Mouse (Mus musculus) ES-E14 (cell line): ENCODE measurements at regions not wholly inside any gene's neighbourhood (a gene's known extent, or its start where the extent isn't known, plus 50 kb on each side); places are given as distances from the start of the nearest gene placed in this dataset.

Source experiments
- CHD2 ChIP-seq: IDR thresholded peaks from 2 replicates; pipeline ENCODE4 v1.6.1; 2014; ENCODE audit warnings: mild to moderate bottlenecking, low read depth, low read length, inconsistent platforms
- HCFC1 ChIP-seq: IDR thresholded peaks from 2 replicates; pipeline ENCODE4 v1.6.1; 2012; ENCODE audit warnings: low read length, inconsistent platforms, borderline replicate concordance; ENCODE audit not compliant: insufficient read depth
- MAFK ChIP-seq: IDR thresholded peaks from 2 replicates; pipeline ENCODE4 v1.6.1; 2014; ENCODE audit warnings: mild to moderate bottlenecking, low read depth, low read length, inconsistent platforms; ENCODE audit not compliant: insufficient read depth
- ZC3H11A ChIP-seq: IDR thresholded peaks from 2 replicates; pipeline ENCODE4 v1.6.1; 2012; ENCODE audit warnings: low read depth, mild to moderate bottlenecking, inconsistent platforms, low read length, borderline replicate concordance

DNA sequence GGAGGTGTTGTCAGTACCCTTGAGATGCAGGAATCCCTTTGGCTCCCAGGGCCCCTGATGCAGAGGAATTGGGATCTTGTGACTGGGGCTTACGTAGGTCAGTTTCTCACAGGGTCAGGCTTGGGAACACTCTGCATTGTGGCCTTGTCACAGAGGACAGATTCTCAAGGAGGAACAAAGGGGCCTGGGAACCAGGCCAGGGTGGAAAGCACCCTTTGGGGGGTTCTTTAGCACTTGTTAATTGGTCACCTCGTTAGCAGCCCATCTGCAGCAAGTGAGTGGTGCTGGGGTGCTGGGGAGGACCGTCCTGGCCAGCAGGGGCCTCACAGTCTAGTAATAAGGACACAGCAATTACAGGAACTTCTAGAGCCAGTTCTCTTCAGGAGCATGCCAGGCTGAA is 85.3 kb upstream of the Gm4791 start:
- TF ChIP-seq MAFK: no peak
- TF ChIP-seq ZC3H11A: no peak
- no peak for TF ChIP-seq CHD2
- TF ChIP-seq HCFC1: no peak
